Mouse (Mus musculus) liver, postnatal 0 days (tissue): ENCODE data around the gene Foxa3.
A peak's percentile ranks its signal among the peaks of the same experiment; 100 is the strongest.

ENCODE experiments used
- CTCF ChIP-seq: sonication (generic); IDR thresholded peaks from 2 replicates; pipeline ENCODE4 v1.5.1; 2016; ENCODE audit warnings: antibody characterized with exemption, low read depth
- EP300 ChIP-seq: IDR thresholded peaks from 2 replicates; pipeline ENCODE4 v1.6.1; 2016; ENCODE audit warnings: antibody characterized with exemption, low read depth, mild to moderate bottlenecking

DNA sequence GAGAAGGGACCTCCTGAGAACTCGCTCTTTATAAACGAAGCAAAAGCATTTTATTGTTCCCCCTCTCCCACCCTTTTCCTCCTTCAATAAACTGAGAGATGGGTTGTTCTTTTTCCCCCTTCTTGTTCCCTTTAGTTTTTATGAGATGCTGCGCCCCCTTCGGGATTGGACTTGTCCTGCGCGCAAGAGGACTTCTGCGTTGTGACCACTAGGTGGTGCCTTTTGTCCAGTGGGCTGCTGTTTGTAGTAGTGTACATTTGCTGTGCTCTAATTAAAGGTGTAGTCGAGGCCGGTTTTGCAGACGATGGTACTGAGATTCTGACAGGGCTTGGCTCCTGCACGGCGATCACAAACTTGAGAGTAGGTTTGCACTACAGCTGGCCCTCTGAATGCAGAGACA lies 16.9 kb downstream of the Foxa3 start:
- peak; percentile 100 for TF ChIP-seq CTCF
- TF ChIP-seq EP300, result no peak
